Comparison of ENCODE assay signal across 39 mouse cellular contexts in the genomic region with DNA sequence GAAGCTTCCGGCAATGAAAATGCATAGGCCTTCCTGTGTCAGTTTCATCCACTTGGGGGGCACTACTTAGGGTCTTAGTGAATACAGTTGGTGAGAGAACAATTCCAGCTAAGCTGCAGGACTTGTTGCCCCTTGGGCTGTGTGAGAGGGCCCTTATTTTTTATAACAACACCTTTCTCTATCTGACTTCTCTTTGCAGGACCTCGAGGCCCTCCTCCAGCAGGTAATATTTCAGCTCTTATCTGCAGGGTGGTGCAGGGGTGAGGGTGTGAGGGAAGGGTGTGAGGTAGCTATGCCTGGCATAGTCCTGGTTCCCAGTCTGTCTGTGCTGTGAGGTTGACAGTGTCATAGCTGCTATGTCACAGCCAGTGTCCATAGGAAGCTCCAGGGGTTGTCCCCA. TPM values are rescaled to one million over a fixed set of nuclear protein-coding genes. Genes with fewer than 3 reads are reported as not detected.
"Had no signal": no experiment of that assay in that cellular context is flagged by ENCODE, and none has a peak within 500 bp of the region (broad histone marks: within the 10 kb centered on the region; RNA-seq: fewer than 3 reads in every experiment).

No protein-coding gene starts in this region.

- DNase-seq: cerebellum, adult 2 months; cerebellum, adult 8-10 months; cerebellum, adult 9-10 months; cerebellum, adult 9-11 months; cerebellum, postnatal 10 days; cerebellum, postnatal 14 days; cerebellum, postnatal 25 days; cerebellum, postnatal 36 days; embryo, embryonic 11 days; forebrain, postnatal 0 days; gastrocnemius, adult 2 months; gastrocnemius, postnatal 10 days; gastrocnemius, postnatal 14 days; gastrocnemius, postnatal 25 days; gastrocnemius, postnatal 36 days; heart, adult 18-20 months; heart, adult 2 months had no signal

- H3K4me3 ChIP-seq: embryonic facial prominence, embryonic 10.5 days; embryonic facial prominence, embryonic 12.5 days; embryonic facial prominence, embryonic 13.5 days; embryonic facial prominence, embryonic 15.5 days; erythroblast, embryonic 14.5 days; forebrain, embryonic 10.5 days; forebrain, embryonic 12.5 days; forebrain, embryonic 13.5 days; forebrain, embryonic 15.5 days; gastrocnemius, adult 2 months; heart, adult 2 months had no signal

- H3K36me3 ChIP-seq: embryonic facial prominence, embryonic 10.5 days; embryonic facial prominence, embryonic 12.5 days; embryonic facial prominence, embryonic 13.5 days; embryonic facial prominence, embryonic 15.5 days; forebrain, embryonic 10.5 days; forebrain, embryonic 12.5 days; forebrain, embryonic 15.5 days had no signal

- H3K27ac ChIP-seq: embryonic facial prominence, embryonic 10.5 days; embryonic facial prominence, embryonic 12.5 days; embryonic facial prominence, embryonic 13.5 days; embryonic facial prominence, embryonic 15.5 days; forebrain, embryonic 10.5 days; forebrain, embryonic 12.5 days; forebrain, embryonic 13.5 days; forebrain, embryonic 15.5 days; gastrocnemius, adult 2 months; heart, adult 2 months had no signal

RNA-seq across cellular contexts. Expression of a gene that starts 19.4 kb away (rescaled TPM):
- polyA plus RNA-seq: embryonic facial prominence, embryonic 10.5 days; embryonic facial prominence, embryonic 11.5 days; erythroblast, embryonic 14.5 days; forebrain, embryonic 11.5 days; forebrain, embryonic 12.5 days; forebrain, embryonic 15.5 days; forebrain, embryonic 16.5 days had no signal

RNA-seq across cellular contexts. Expression of a gene that starts 29.6 kb away (rescaled TPM):
- polyA plus RNA-seq: embryonic facial prominence, embryonic 10.5 days; embryonic facial prominence, embryonic 11.5 days; embryonic facial prominence, embryonic 12.5 days; embryonic facial prominence, embryonic 13.5 days; erythroblast, embryonic 14.5 days; forebrain, embryonic 10.5 days; forebrain, embryonic 11.5 days; forebrain, embryonic 12.5 days; forebrain, embryonic 13.5 days; forebrain, embryonic 15.5 days had no signal

RNA-seq across cellular contexts. Expression of a gene that starts 37.4 kb away (rescaled TPM):
- polyA plus RNA-seq: erythroblast, embryonic 14.5 days had no signal

RNA-seq across cellular contexts. Expression of a gene that starts 57.2 kb away (rescaled TPM):
- total RNA-seq: common myeloid progenitor, adult 5-6 weeks; forebrain, postnatal 0 days; gastrocnemius, adult 18-20 months; gastrocnemius, adult 2 months; gastrocnemius, adult 8-10 months; gastrocnemius, postnatal 10 days; gastrocnemius, postnatal 14 days; gastrocnemius, postnatal 25 days; gastrocnemius, postnatal 36 days; gastrocnemius, postnatal 4 days; granulocyte monocyte progenitor cell, adult 5-6 weeks; heart, adult 2 months; heart, adult 8-10 months had no signal
- polyA plus RNA-seq: cortical plate, adult 2 months; embryonic facial prominence, embryonic 10.5 days; embryonic facial prominence, embryonic 11.5 days; embryonic facial prominence, embryonic 12.5 days; embryonic facial prominence, embryonic 13.5 days; embryonic facial prominence, embryonic 14.5 days; embryonic facial prominence, embryonic 15.5 days; erythroblast, embryonic 14.5 days; forebrain, embryonic 10.5 days; forebrain, embryonic 11.5 days; forebrain, embryonic 12.5 days; forebrain, embryonic 13.5 days; forebrain, embryonic 14.5 days; forebrain, embryonic 16.5 days; frontal cortex, adult 2 months had no signal
